Mouse (Mus musculus): ENCODE results near the gene Epm2a. TPM values are rescaled to one million over a fixed set of nuclear protein-coding genes. Genes with fewer than 3 reads are reported as not detected.

The Epm2a gene
- total RNA-seq, 2 experiments from 2014 or later = 58.6 to 69.4 TPM

- no peak for DNase-seq
Observed at GRCm38 (mm10) chr10:11429059-11429812, 86.0 kb downstream of the Epm2a start.

GRCm38 (mm10) chr10:11436961-11437360 lies 93.8 kb downstream of the Epm2a start:
- DNase-seq = no peak

GRCm38 (mm10) chr10:11438461-11438860 lies 95.3 kb downstream of the Epm2a start:
- DNase-seq = no peak

- no peak for DNase-seq
Observed at GRCm38 (mm10) chr10:11439342-11439741, 96.1 kb downstream of the Epm2a start.

GRCm38 (mm10) chr10:11449556-11450305 lies 106.5 kb downstream of the Epm2a start:
- DNase-seq = peak; percentile 10

- DNase-seq = no peak
Observed at GRCm38 (mm10) chr10:11452537-11452936, 109.3 kb downstream of the Epm2a start.

- DNase-seq = no peak
Observed at GRCm38 (mm10) chr10:11457445-11457844, 114.2 kb downstream of the Epm2a start.

- no peak for DNase-seq
Observed at GRCm38 (mm10) chr10:11491956-11492355, 148.8 kb downstream of the Epm2a start.

Other genes with a start within 250 kb of the Epm2a start
- 1 to 10 TPM; 7.0 to 7.6 TPM for gene Shprh, start 194.0 kb upstream of the Epm2a start, total RNA-seq (2021)
- gene Fbxo30, start 62.1 kb upstream of the Epm2a start, total RNA-seq (2021) = 10 to 100 TPM; 12.8 to 16.1 TPM